Mouse (Mus musculus): Measurements from ENCODE around the gene Tomm5. TPM values are rescaled to one million over a fixed set of nuclear protein-coding genes. Genes with fewer than 3 reads are reported as not detected.

Gene Tomm5
- polyA plus RNA-seq (2015; fragmentation: Nextera tagmentation; extraction: Ambion mirVana), result 279 and 306 TPM in 2 replicates

DNA sequence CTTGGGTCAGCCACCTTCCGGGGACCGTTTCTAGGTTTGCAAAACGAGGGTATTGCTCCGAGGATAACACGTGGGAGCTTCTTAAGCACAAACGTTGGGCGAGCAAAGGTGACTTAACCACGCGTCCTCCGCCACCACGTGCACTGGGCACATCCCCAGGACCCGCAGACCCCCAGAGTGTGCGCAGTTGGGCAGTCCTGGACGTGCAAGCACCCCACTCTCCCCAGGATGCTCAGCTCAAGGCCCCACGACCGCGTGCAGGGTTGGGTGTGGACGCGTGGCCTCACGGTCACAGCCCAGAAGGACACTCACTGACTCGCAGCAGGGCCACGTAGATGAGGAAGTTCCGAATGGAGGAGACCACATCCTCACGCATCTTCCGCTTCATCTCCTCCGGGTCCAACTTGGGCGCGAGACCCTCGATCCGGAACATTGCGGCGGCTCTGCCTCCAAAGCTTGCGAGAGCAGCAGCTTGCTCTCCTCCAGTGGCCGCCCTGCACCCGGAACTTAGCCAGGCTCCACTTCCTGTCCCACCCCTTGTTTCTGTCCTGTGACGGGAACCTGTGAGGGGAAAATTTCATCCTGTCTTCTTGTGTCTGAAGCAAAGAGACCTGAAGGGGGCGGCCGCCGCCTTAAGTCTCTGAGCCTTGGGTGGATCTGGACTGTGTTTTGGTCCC, at the start of gene Tomm5:
Gene Tomm5, minus strand, starts transcription at position 514 of the 677 bp plus-strand sequence.
- 0% methylated on average over 39 of the region's 39 CpGs for WGBS
- ATAC-seq (ENCODE audit: insufficient read depth, low FRiP score, low read depth), result peak; percentile 95
- no peaks in the 10 kb centered on the region for H3K9me3 ChIP-seq
- H3K4me2 ChIP-seq, result peak within 1 kb of the TSS; percentile 66
- peak within 1 kb of the TSS; percentile 97 for H3K4me3 ChIP-seq (replicated peaks)
- peaks cover 9% of the 10 kb centered on the region for H3K4me1 ChIP-seq
- H3K27me3 ChIP-seq (replicated peaks), result no peaks in the 10 kb centered on the region
- peak within 1 kb of the TSS; percentile 57 for H3K27ac ChIP-seq
- no peaks in the 10 kb centered on the region for H3K36me3 ChIP-seq
- H3K9ac ChIP-seq, result peak within 1 kb of the TSS; percentile 91

- no peak overlapping the region for H3K4me2 ChIP-seq
- H3K36me3 ChIP-seq, result no peaks in the 10 kb centered on the region
- no peaks in the 10 kb centered on the region for H3K4me1 ChIP-seq
- WGBS, result 77% methylated on average over 3 of the region's 3 CpGs
- no peak overlapping the region for H3K9ac ChIP-seq
- no peak overlapping the region for H3K27ac ChIP-seq
- H3K27me3 ChIP-seq (replicated peaks), result no peaks in the 10 kb centered on the region
- H3K9me3 ChIP-seq, result no peaks in the 10 kb centered on the region
- H3K4me3 ChIP-seq (replicated peaks), result no peak overlapping the region
- ATAC-seq (ENCODE audit: insufficient read depth, low FRiP score, low read depth), result no peak
Measured at GRCm38 (mm10) chr4:45156433-45156832, 48.5 kb upstream of the Tomm5 start.

DNA sequence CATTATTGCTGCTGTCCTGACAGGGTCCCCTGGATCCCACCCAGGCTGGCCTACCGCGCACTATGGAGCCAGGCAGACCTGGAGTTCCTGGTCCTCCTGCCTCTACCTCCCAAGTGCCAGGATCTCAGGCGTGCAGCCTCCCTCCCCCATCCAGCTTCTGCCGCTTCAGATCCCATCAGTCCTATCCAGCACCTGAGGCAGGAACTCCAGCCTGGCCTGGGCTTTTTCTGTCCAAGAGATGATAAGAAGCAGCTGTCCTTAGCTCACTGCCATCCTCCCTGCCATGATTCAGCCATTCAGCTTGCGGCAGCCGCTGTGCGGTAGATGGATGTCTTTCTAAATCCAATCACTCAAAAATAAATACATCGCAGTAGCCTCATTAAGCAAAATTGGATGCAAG, 35.1 kb upstream of the Tomm5 start:
- no peak overlapping the region for H3K9ac ChIP-seq
- peaks cover 5% of the 10 kb centered on the region; the same call in 1 of the 2 replicates for H3K4me1 ChIP-seq
- no peaks in the 10 kb centered on the region for H3K27me3 ChIP-seq (replicated peaks)
- H3K4me2 ChIP-seq, result no peak overlapping the region
- no peak for ATAC-seq (ENCODE audit: insufficient read depth, low FRiP score, low read depth)
- H3K36me3 ChIP-seq, result no peaks in the 10 kb centered on the region
- H3K9me3 ChIP-seq, result no peaks in the 10 kb centered on the region
- H3K4me3 ChIP-seq (replicated peaks), result no peak overlapping the region
- no peak overlapping the region for H3K27ac ChIP-seq
- 46% methylated on average over 8 of the region's 8 CpGs for WGBS

- no peak for ATAC-seq (ENCODE audit: insufficient read depth, low FRiP score, low read depth)
- no peak overlapping the region for H3K9ac ChIP-seq
- H3K36me3 ChIP-seq, result no peaks in the 10 kb centered on the region
- H3K27ac ChIP-seq, result no peak overlapping the region
- H3K9me3 ChIP-seq, result no peaks in the 10 kb centered on the region
- no peak overlapping the region for H3K4me3 ChIP-seq (replicated peaks)
- H3K4me2 ChIP-seq, result no peak overlapping the region
- H3K27me3 ChIP-seq (replicated peaks), result no peaks in the 10 kb centered on the region
- WGBS, result 32% methylated on average over 11 of the region's 11 CpGs
- H3K4me1 ChIP-seq, result peaks cover 5% of the 10 kb centered on the region; the same call in 1 of the 2 replicates
Measured at GRCm38 (mm10) chr4:45142411-45142810, 34.5 kb upstream of the Tomm5 start.

DNA sequence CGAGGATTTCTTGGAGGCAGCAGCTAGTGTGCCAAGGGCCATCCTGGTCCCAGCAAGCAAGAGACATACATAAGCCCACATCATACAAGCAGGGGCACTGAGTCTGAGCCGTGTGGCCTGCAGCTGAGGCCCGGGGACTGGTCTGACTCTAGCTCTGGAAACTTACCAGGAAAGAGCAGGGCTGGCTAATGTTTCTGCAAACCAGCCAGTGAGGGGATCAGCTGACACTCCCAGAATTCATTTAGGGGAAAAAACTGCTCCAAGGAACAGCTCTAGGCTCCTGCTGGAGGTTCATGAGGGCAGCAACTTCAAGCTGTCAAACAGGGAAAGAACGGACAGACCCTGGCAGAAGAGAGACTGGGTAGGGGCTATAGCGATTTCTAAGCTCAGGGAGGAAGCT, 33.9 kb upstream of the Tomm5 start:
- Histone ChIP-seq H3K4me2 (no peak overlapping the region), H3K9ac (no peak overlapping the region), H3K36me3 (no peaks in the 10 kb centered on the region), H3K9me3 (no peaks in the 10 kb centered on the region), H3K27me3 (replicated peaks) (no peaks in the 10 kb centered on the region), H3K27ac (no peak overlapping the region), H3K4me1 (peaks cover 5% of the 10 kb centered on the region; the same call in 1 of the 2 replicates), H3K4me3 (replicated peaks) (no peak overlapping the region)
- ATAC-seq (ENCODE audit: insufficient read depth, low FRiP score, low read depth), result no peak
- WGBS, result 51% methylated on average over 5 of the region's 5 CpGs

DNA sequence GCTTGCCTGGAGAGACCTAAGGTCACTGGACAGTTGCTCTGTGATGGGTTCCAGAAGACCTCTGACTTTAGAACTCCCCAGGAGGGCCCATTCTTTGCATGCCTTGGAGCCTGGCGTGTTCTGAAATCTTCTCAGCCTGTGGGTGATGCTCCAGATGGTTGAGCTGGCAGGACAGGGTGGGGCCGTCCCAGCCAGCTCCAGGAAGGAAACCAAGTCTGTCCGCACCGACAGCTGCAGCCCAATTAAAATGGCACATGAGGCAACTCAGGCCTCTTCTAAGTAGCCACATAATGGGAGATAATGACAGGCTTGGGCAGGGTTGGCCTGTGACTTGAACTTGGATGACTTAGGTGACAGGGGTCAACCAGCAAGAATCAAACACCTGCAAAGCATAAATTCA, 29.7 kb upstream of the Tomm5 start:
- no peak overlapping the region for H3K4me2 ChIP-seq

GRCm38 (mm10) chr4:45134471-45134870, 26.6 kb upstream of the Tomm5 start:
- Histone ChIP-seq H3K4me3 (replicated peaks) (no peak overlapping the region), H3K4me2 (no peak overlapping the region), H3K27ac (no peak overlapping the region), H3K9me3 (no peaks in the 10 kb centered on the region), H3K4me1 (no peaks in the 10 kb centered on the region), H3K36me3 (no peaks in the 10 kb centered on the region), H3K9ac (no peak overlapping the region), H3K27me3 (replicated peaks) (no peaks in the 10 kb centered on the region)
- no peak for ATAC-seq (ENCODE audit: insufficient read depth, low FRiP score, low read depth)
- WGBS, result 63% methylated on average over 8 of the region's 8 CpGs

More for the DNA sequence above, 29.7 kb upstream of the Tomm5 start:
- Histone ChIP-seq H3K4me3 (replicated peaks) (no peak overlapping the region), H3K27ac (no peak overlapping the region), H3K9me3 (no peaks in the 10 kb centered on the region), H3K4me1 (peaks cover 2% of the 10 kb centered on the region; the same call in 1 of the 2 replicates), H3K9ac (no peak overlapping the region), H3K36me3 (no peaks in the 10 kb centered on the region), H3K27me3 (replicated peaks) (no peaks in the 10 kb centered on the region)
- 55% methylated on average over 4 of the region's 4 CpGs for WGBS
- no peak for ATAC-seq (ENCODE audit: insufficient read depth, low FRiP score, low read depth)

GRCm38 (mm10) chr4:45131021-45131420, 23.1 kb upstream of the Tomm5 start:
- Histone ChIP-seq H3K4me1 (no peaks in the 10 kb centered on the region), H3K27me3 (replicated peaks) (no peaks in the 10 kb centered on the region), H3K9me3 (no peaks in the 10 kb centered on the region), H3K4me2 (no peak overlapping the region), H3K36me3 (no peaks in the 10 kb centered on the region), H3K9ac (no peak overlapping the region), H3K27ac (no peak overlapping the region), H3K4me3 (replicated peaks) (no peak overlapping the region)
- 63% methylated on average over 4 of the region's 4 CpGs for WGBS
- no peak for ATAC-seq (ENCODE audit: insufficient read depth, low FRiP score, low read depth)

- Histone ChIP-seq H3K36me3 (no peaks in the 10 kb centered on the region), H3K4me2 (no peak overlapping the region), H3K27ac (no peak overlapping the region), H3K27me3 (replicated peaks) (no peaks in the 10 kb centered on the region), H3K4me3 (replicated peaks) (no peak overlapping the region), H3K4me1 (no peaks in the 10 kb centered on the region), H3K9me3 (no peaks in the 10 kb centered on the region), H3K9ac (no peak overlapping the region)
- 78% methylated on average over 11 of the region's 11 CpGs for WGBS
- ATAC-seq (ENCODE audit: insufficient read depth, low FRiP score, low read depth), result no peak
Measured at GRCm38 (mm10) chr4:45121311-45121710, 13.4 kb upstream of the Tomm5 start.

GRCm38 (mm10) chr4:45108456-45109110, 669 bp upstream of the Tomm5 start:
- H3K27ac ChIP-seq, result no peak overlapping the region
- no peaks in the 10 kb centered on the region for H3K36me3 ChIP-seq
- H3K4me3 ChIP-seq (replicated peaks), result peak overlapping the region; percentile 97; the same call in 1 of the 2 replicates
- H3K9me3 ChIP-seq, result no peaks in the 10 kb centered on the region
- peaks cover 9% of the 10 kb centered on the region for H3K4me1 ChIP-seq
- H3K4me2 ChIP-seq, result peak overlapping the region; percentile 66
- H3K27me3 ChIP-seq (replicated peaks), result no peaks in the 10 kb centered on the region
- WGBS, result 65% methylated on average over 8 of the region's 8 CpGs
- no peak for ATAC-seq (ENCODE audit: insufficient read depth, low FRiP score, low read depth)
- no peak overlapping the region for H3K9ac ChIP-seq

DNA sequence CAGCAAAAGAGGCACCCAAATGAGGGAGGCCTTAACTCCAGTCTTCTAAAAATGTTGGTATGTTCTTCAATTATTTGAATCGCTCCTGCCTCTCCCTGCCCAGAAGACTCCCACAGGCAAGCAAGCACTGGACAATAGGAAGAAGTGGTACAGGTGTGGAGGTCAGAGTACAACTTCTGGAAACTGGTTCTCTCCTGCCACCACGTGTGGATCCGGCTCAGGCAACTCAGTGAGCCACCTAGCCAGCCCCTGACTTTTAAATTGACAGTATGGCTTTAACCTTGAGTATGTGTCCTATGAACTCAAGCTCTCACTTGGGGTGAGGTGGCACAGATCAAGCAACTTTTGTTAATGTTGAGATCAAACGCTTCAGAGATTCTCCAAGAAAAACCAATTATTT, 848 bp downstream of the Tomm5 start:
- peaks cover 9% of the 10 kb centered on the region for H3K4me1 ChIP-seq
- H3K36me3 ChIP-seq, result no peaks in the 10 kb centered on the region
- peak overlapping the region; percentile 97 for H3K4me3 ChIP-seq (replicated peaks)
- H3K27ac ChIP-seq, result no peak overlapping the region
- peak overlapping the region; percentile 66 for H3K4me2 ChIP-seq
- H3K9me3 ChIP-seq, result no peaks in the 10 kb centered on the region
- H3K27me3 ChIP-seq (replicated peaks), result no peaks in the 10 kb centered on the region
- ATAC-seq (ENCODE audit: insufficient read depth, low FRiP score, low read depth), result no peak
- peak overlapping the region; percentile 91 for H3K9ac ChIP-seq
- WGBS, result 10% methylated on average over 4 of the region's 4 CpGs

DNA sequence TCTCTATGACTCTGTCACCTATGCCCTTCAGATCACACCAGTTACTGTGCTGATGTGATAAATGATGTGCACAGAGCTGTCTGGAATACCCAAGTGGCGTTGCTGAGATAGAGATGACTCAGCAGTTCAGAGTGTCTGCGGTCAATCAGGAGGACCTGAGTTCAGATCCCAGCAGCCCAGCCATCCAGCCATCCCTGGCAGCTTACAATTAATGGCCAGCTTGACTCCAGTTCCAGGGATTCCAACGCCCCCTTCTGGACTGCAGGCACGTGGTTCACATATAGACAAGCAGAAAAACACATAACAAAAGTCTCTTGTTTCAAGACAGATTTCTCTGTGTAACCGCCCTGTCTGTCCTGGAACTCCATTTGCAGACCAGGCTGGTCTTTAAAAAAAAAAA, 1.5 kb downstream of the Tomm5 start:
- no peak overlapping the region for H3K27ac ChIP-seq
- peak overlapping the region; percentile 66 for H3K4me2 ChIP-seq
- H3K4me3 ChIP-seq (replicated peaks), result no peak overlapping the region
- ATAC-seq (ENCODE audit: insufficient read depth, low FRiP score, low read depth), result no peak
- no peak overlapping the region for H3K9ac ChIP-seq
- no peaks in the 10 kb centered on the region for H3K27me3 ChIP-seq (replicated peaks)
- 66% methylated on average over 5 of the region's 5 CpGs for WGBS
- H3K4me1 ChIP-seq, result peaks cover 9% of the 10 kb centered on the region
- no peaks in the 10 kb centered on the region for H3K9me3 ChIP-seq
- H3K36me3 ChIP-seq, result no peaks in the 10 kb centered on the region

Data from stomach, embryonic 15.5 days (tissue).